Mouse (Mus musculus) lung, postnatal 25 days (tissue): ENCODE measurements around the gene Cfl1.

Source experiments
- DNase-seq: peaks from one replicate; pipeline ENCODE4 v3.0.0; 2022; ENCODE audit warnings: low spot score

Gene Cfl1

GRCm38 (mm10) chr19:5529325-5530137 lies 39.3 kb downstream of the Cfl1 start:
- peak; percentile 98 for DNase-seq

DNA sequence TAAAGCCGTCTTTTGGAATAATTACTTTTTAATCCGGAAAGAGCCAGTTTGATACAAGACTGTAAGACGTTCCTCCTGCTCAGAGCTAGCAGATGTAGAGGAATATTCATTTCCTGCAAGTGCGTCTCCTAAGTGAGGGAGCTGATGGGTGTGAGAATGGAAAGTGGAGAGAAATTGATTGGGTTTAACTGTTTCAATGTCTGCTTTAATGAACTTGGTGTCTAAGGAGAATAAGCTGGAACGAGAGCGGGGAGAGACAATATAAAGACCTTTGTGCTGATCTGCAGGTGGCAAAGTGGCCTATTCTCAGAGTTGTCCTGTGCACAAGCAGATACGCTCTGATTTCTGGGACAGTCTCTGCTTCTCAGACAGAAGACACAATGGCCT lies 39.9 kb downstream of the Cfl1 start:
- no peak for DNase-seq

- no peak for DNase-seq
These were observed 42.3 kb downstream of the Cfl1 start for GRCm38 (mm10) chr19:5532520-5532919.

DNA sequence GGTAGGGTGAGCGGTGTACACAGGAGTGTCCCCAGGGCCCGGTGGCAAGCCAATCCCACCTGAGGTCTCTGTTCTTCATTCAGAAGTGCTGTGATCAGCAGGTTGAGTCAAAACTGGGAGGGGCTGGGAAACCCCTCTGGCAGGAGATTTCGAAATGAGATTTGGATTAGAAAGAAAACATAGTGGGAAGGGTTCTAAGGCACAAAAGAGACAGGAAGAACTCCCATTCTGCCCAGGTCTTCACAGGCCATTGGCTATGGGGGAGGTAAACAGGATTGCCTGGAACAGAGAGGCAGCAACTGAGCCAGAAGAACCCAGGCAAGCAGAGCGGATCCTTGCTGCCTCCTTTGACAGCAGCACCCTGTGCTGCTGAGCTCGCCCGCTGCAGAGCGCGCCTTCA lies 48.5 kb downstream of the Cfl1 start:
- no peak for DNase-seq

DNA sequence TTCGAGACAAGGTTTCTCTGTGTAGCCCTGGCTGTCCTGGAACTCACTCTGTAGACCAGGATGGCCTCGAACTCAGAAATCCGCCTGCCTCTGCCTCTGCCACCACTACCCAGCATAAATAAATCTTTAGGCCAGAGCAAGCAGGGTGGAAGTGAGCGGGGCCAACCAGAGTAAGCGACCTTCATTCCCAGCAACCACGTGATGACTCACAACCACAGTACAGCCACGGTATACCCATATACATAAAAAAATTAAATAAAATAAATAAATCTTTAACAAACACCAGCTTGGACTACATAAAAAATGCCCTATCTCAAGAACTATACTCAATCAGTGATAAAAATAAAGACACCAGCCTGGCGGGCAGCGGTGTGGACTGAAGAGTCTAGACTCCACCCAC lies 53.1 kb downstream of the Cfl1 start:
- no peak for DNase-seq

DNA sequence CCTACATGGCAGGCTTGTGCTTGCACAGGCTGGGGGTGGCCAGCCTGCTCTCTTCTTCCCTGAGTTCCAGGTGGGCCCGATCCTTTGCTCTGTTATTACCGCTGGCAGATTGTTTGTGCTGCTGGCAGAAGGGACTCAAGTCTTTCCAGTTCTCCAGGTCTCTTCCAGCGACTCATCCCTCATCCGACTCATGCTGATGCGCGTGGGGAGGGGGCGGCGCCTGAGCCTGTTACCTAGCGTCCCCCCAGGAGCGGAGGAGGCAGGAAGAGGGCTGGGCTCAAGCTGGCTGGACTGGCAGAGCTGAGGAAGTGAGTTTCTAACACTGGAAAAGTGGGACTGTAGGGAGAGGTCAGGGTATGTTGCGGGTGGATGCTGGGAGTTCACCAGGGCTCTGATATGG lies 53.8 kb downstream of the Cfl1 start:
- no peak for DNase-seq
